Mouse (Mus musculus): ENCODE data around the gene Map2k3.

- no peak for TF ChIP-seq CTCF (IDR thresholded peaks at IDR 0.05; ENCODE audit: borderline replicate concordance, control insufficient read depth, extremely low read depth, insufficient read depth, low read length, poor library complexity)
- no peak for TF ChIP-seq POLR2A (IDR thresholded peaks at IDR 0.05; ENCODE audit: control insufficient read depth, extremely low read depth, insufficient read depth, low read length, poor library complexity)
Measured at GRCm38 (mm10) chr11:60942263-60943015, 10.6 kb downstream of the Map2k3 start.

Data from thymus, adult 2 months (tissue).